Mouse (Mus musculus): ENCODE measurements around the gene Zfp575.
A peak's percentile ranks its signal among the peaks of the same experiment; 100 is the strongest.

The Zfp575 gene

GRCm38 (mm10) chr7:24611709-24612108, 24.3 kb upstream of the Zfp575 start:
- Histone ChIP-seq H3K36me3 (ENCODE audit: control insufficient read depth, insufficient read depth, low read length, poor library complexity, severe bottlenecking) (peaks cover 2% of the 10 kb centered on the region), H3K27me3 (ENCODE audit: control insufficient read depth, insufficient read depth, low read length, poor library complexity, severe bottlenecking) (no peaks in the 10 kb centered on the region)
- DNase-seq (ENCODE audit: low read depth, low spot score): no peak

GRCm38 (mm10) chr7:24610879-24611494, 23.5 kb upstream of the Zfp575 start:
- peaks cover 2% of the 10 kb centered on the region; the same call in 1 of the 2 replicates for H3K36me3 ChIP-seq (ENCODE audit: control insufficient read depth, insufficient read depth, low read length, poor library complexity, severe bottlenecking)
- peak; percentile 96 for DNase-seq (ENCODE audit: low read depth, low spot score)
- no peaks in the 10 kb centered on the region for H3K27me3 ChIP-seq (ENCODE audit: control insufficient read depth, insufficient read depth, low read length, poor library complexity, severe bottlenecking)

- DNase-seq (ENCODE audit: low read depth, low spot score): peak; percentile 46
- Histone ChIP-seq H3K36me3 (ENCODE audit: control insufficient read depth, insufficient read depth, low read length, poor library complexity, severe bottlenecking) (no peaks in the 10 kb centered on the region), H3K27me3 (ENCODE audit: control insufficient read depth, insufficient read depth, low read length, poor library complexity, severe bottlenecking) (no peaks in the 10 kb centered on the region)
Measured at GRCm38 (mm10) chr7:24610144-24610878, 22.9 kb upstream of the Zfp575 start, which contains the start of gene Phldb3. Gene Phldb3, plus strand, starts transcription at chr7:24610763.

GRCm38 (mm10) chr7:24608561-24608960, 21.1 kb upstream of the Zfp575 start:
- peak; percentile 46 for DNase-seq (ENCODE audit: low read depth, low spot score)
- Histone ChIP-seq H3K27me3 (ENCODE audit: control insufficient read depth, insufficient read depth, low read length, poor library complexity, severe bottlenecking) (no peaks in the 10 kb centered on the region), H3K36me3 (ENCODE audit: control insufficient read depth, insufficient read depth, low read length, poor library complexity, severe bottlenecking) (no peaks in the 10 kb centered on the region)

GRCm38 (mm10) chr7:24608017-24608416, 20.6 kb upstream of the Zfp575 start:
- peak; percentile 93 for DNase-seq (ENCODE audit: low read depth, low spot score)
- H3K36me3 ChIP-seq (ENCODE audit: control insufficient read depth, insufficient read depth, low read length, poor library complexity, severe bottlenecking): no peaks in the 10 kb centered on the region
- no peaks in the 10 kb centered on the region for H3K27me3 ChIP-seq (ENCODE audit: control insufficient read depth, insufficient read depth, low read length, poor library complexity, severe bottlenecking)

GRCm38 (mm10) chr7:24606046-24606445, 18.6 kb upstream of the Zfp575 start:
- DNase-seq (ENCODE audit: low read depth, low spot score): no peak
- H3K36me3 ChIP-seq (ENCODE audit: control insufficient read depth, insufficient read depth, low read length, poor library complexity, severe bottlenecking): no peaks in the 10 kb centered on the region
- H3K27me3 ChIP-seq (ENCODE audit: control insufficient read depth, insufficient read depth, low read length, poor library complexity, severe bottlenecking): no peaks in the 10 kb centered on the region

- DNase-seq (ENCODE audit: low read depth, low spot score): no peak
- H3K36me3 ChIP-seq (ENCODE audit: control insufficient read depth, insufficient read depth, low read length, poor library complexity, severe bottlenecking): no peaks in the 10 kb centered on the region
- H3K27me3 ChIP-seq (ENCODE audit: control insufficient read depth, insufficient read depth, low read length, poor library complexity, severe bottlenecking): no peaks in the 10 kb centered on the region
Measured at GRCm38 (mm10) chr7:24605561-24605960, 18.1 kb upstream of the Zfp575 start.

- no peaks in the 10 kb centered on the region; the same call in 1 of the 2 replicates for H3K36me3 ChIP-seq (ENCODE audit: control insufficient read depth, insufficient read depth, low read length, poor library complexity, severe bottlenecking)
- no peaks in the 10 kb centered on the region for H3K27me3 ChIP-seq (ENCODE audit: control insufficient read depth, insufficient read depth, low read length, poor library complexity, severe bottlenecking)
- peak; percentile 96 for DNase-seq (ENCODE audit: low read depth, low spot score)
Measured at GRCm38 (mm10) chr7:24600941-24601597, 13.6 kb upstream of the Zfp575 start.

- DNase-seq (ENCODE audit: low read depth, low spot score): peak; percentile 45
Measured at GRCm38 (mm10) chr7:24599211-24600067, 12.0 kb upstream of the Zfp575 start.

GRCm38 (mm10) chr7:24598121-24598520, 10.7 kb upstream of the Zfp575 start:
- no peak for DNase-seq (ENCODE audit: low read depth, low spot score)
- H3K27me3 ChIP-seq (ENCODE audit: control insufficient read depth, insufficient read depth, low read length, poor library complexity, severe bottlenecking): no peaks in the 10 kb centered on the region
- H3K36me3 ChIP-seq (ENCODE audit: control insufficient read depth, insufficient read depth, low read length, poor library complexity, severe bottlenecking): no peaks in the 10 kb centered on the region; the same call in 1 of the 2 replicates

More at GRCm38 (mm10) chr7:24599211-24600067, 12.0 kb upstream of the Zfp575 start:
- H3K36me3 ChIP-seq (ENCODE audit: control insufficient read depth, insufficient read depth, low read length, poor library complexity, severe bottlenecking): no peaks in the 10 kb centered on the region; the same call in 1 of the 2 replicates
- no peaks in the 10 kb centered on the region for H3K27me3 ChIP-seq (ENCODE audit: control insufficient read depth, insufficient read depth, low read length, poor library complexity, severe bottlenecking)

- no peak for DNase-seq (ENCODE audit: low read depth, low spot score)
- H3K36me3 ChIP-seq (ENCODE audit: control insufficient read depth, insufficient read depth, low read length, poor library complexity, severe bottlenecking): no peaks in the 10 kb centered on the region; the same call in 1 of the 2 replicates
- no peaks in the 10 kb centered on the region for H3K27me3 ChIP-seq (ENCODE audit: control insufficient read depth, insufficient read depth, low read length, poor library complexity, severe bottlenecking)
Measured at GRCm38 (mm10) chr7:24595464-24595863, 8.0 kb upstream of the Zfp575 start.

- Histone ChIP-seq H3K27me3 (ENCODE audit: control insufficient read depth, insufficient read depth, low read length, poor library complexity, severe bottlenecking) (no peaks in the 10 kb centered on the region), H3K36me3 (ENCODE audit: control insufficient read depth, insufficient read depth, low read length, poor library complexity, severe bottlenecking) (no peaks in the 10 kb centered on the region; the same call in 1 of the 2 replicates)
- DNase-seq (ENCODE audit: low read depth, low spot score): no peak
Measured at GRCm38 (mm10) chr7:24594309-24594803, 6.9 kb upstream of the Zfp575 start.

- DNase-seq (ENCODE audit: low read depth, low spot score): peak; percentile 74
- no peaks in the 10 kb centered on the region for H3K36me3 ChIP-seq (ENCODE audit: control insufficient read depth, insufficient read depth, low read length, poor library complexity, severe bottlenecking)
Measured at GRCm38 (mm10) chr7:24593621-24594308, 6.3 kb upstream of the Zfp575 start.

GRCm38 (mm10) chr7:24592781-24593180, 5.3 kb upstream of the Zfp575 start:
- DNase-seq (ENCODE audit: low read depth, low spot score): no peak
- H3K36me3 ChIP-seq (ENCODE audit: control insufficient read depth, insufficient read depth, low read length, poor library complexity, severe bottlenecking): no peaks in the 10 kb centered on the region
- H3K27me3 ChIP-seq (ENCODE audit: control insufficient read depth, insufficient read depth, low read length, poor library complexity, severe bottlenecking): no peaks in the 10 kb centered on the region

More at GRCm38 (mm10) chr7:24593621-24594308, 6.3 kb upstream of the Zfp575 start:
- no peaks in the 10 kb centered on the region for H3K27me3 ChIP-seq (ENCODE audit: control insufficient read depth, insufficient read depth, low read length, poor library complexity, severe bottlenecking)

All from splenic B cell, adult 2 months (primary cell).